ENCODE assay signal across 10 mouse cellular contexts in genomic region chr17:30438786-30439185, GRCm38 (mm10).
DNase-seq lines count a peak whose midpoint lies in the region.
"Had no signal": no experiment of that assay in that cellular context is flagged by ENCODE, and none has a peak within 500 bp of the region (broad histone marks: within the 10 kb centered on the region; RNA-seq: fewer than 3 reads in every experiment).

No protein-coding gene starts in this region.

- DNase-seq in kidney, adult 11 months = peak; percentile 23
- DNase-seq in kidney, adult 18-20 months = no peak
- DNase-seq in NIH3T3 (ENCODE audit: low read depth) = peak; percentile 76
- DNase-seq in kidney, postnatal 14 days = peak; percentile 60
- peak; percentile 79 for DNase-seq in lung, postnatal 10 days
- DNase-seq in ovary, postnatal 10 days (ENCODE audit: low spot score) = no peak
- DNase-seq in testis, postnatal 14 days (ENCODE audit: low spot score) = no peak
- no peak for DNase-seq in gastrocnemius, postnatal 14 days
- DNase-seq: layer of hippocampus, adult 9-11 months; right cerebral cortex, postnatal 4 days had no signal

- intact Hi-C loops in gastrocnemius, postnatal 14 days (cut with DNase I; ENCODE audit: low total_unique reads) = loop anchor here (10.0 kb wide), 1 partner anchor 314 kb away; no protein-coding TSS in a partner anchor

Comparison
In these comparisons a context has a peak if more than half of its experiments do, and no peak if none do; other contexts are left out.
1. DNase-seq: peak in kidney, adult 11 months (single experiment), NIH3T3 (single experiment), kidney, postnatal 14 days (single experiment) and lung, postnatal 10 days (single experiment); none in kidney, adult 18-20 months (single experiment), ovary, postnatal 10 days (single experiment), testis, postnatal 14 days (single experiment) and gastrocnemius, postnatal 14 days (single experiment).